Mouse (Mus musculus): ENCODE data around the gene Inca1.
A peak's percentile ranks its signal among the peaks of the same experiment; 100 is the strongest.

GRCm38 (mm10) chr11:70657573-70657972 is 42.4 kb downstream of the Inca1 start:
- 0 out of 2 replicates have a peak, but pooled peaks have one; percentile 12 for TF ChIP-seq POLR2A (IDR thresholded peaks at IDR 0.05; ENCODE audit: control insufficient read depth, low read depth, low read length)
- no peak for TF ChIP-seq CTCF (IDR thresholded peaks at IDR 0.05; ENCODE audit: control insufficient read depth, insufficient read depth, insufficient replicate concordance, low read depth, low read length)

All from testis, adult 2 months (tissue).